In genomic region chr1:54452116-54452515, GRCm38 (mm10) we compare ENCODE assay signal across 31 mouse cellular contexts.
"Had no signal": no experiment of that assay in that cellular context is flagged by ENCODE, and none has a peak within 500 bp of the region (broad histone marks: within the 10 kb centered on the region; RNA-seq: fewer than 3 reads in every experiment).

No protein-coding gene starts in this region.

- H3K27ac ChIP-seq: heart, embryonic 10.5 days; heart, embryonic 13.5 days; heart, embryonic 15.5 days; hindbrain, embryonic 10.5 days; hindbrain, embryonic 12.5 days; hindbrain, embryonic 13.5 days; hindbrain, embryonic 14.5 days; hindbrain, embryonic 15.5 days; hindbrain, postnatal 0 days; intestine, embryonic 15.5 days; kidney, embryonic 15.5 days; kidney, postnatal 0 days; layer of hippocampus, adult 2 months had no signal

- H3K4me1 ChIP-seq: heart, embryonic 12.5 days; heart, embryonic 15.5 days; hindbrain, embryonic 10.5 days; hindbrain, embryonic 12.5 days; hindbrain, embryonic 13.5 days; hindbrain, embryonic 15.5 days; intestine, embryonic 15.5 days; kidney, embryonic 15.5 days had no signal

- H3K4me3 ChIP-seq: heart, embryonic 10.5 days; heart, embryonic 12.5 days; heart, embryonic 13.5 days; heart, embryonic 15.5 days; hindbrain, embryonic 10.5 days; hindbrain, embryonic 12.5 days; hindbrain, embryonic 13.5 days; hindbrain, embryonic 15.5 days; intestine, embryonic 15.5 days; kidney, embryonic 15.5 days; layer of hippocampus, adult 2 months had no signal

- H3K9me3 ChIP-seq: heart, embryonic 10.5 days; heart, embryonic 12.5 days; heart, embryonic 13.5 days; heart, embryonic 15.5 days; hindbrain, embryonic 10.5 days; hindbrain, embryonic 12.5 days; hindbrain, embryonic 13.5 days; hindbrain, embryonic 15.5 days; intestine, embryonic 15.5 days; kidney, embryonic 15.5 days had no signal

- H3K4me2 ChIP-seq: heart, embryonic 11.5 days; heart, embryonic 12.5 days; heart, embryonic 13.5 days; heart, embryonic 15.5 days; hindbrain, embryonic 12.5 days; hindbrain, embryonic 13.5 days; hindbrain, embryonic 14.5 days; hindbrain, embryonic 15.5 days; intestine, embryonic 15.5 days; kidney, embryonic 15.5 days had no signal

- H3K36me3 ChIP-seq: heart, embryonic 10.5 days; heart, embryonic 12.5 days; heart, embryonic 13.5 days; heart, embryonic 15.5 days; hindbrain, embryonic 10.5 days; hindbrain, embryonic 12.5 days; hindbrain, embryonic 13.5 days; hindbrain, embryonic 15.5 days; intestine, embryonic 15.5 days; kidney, embryonic 15.5 days had no signal

- H3K27me3 ChIP-seq: heart, embryonic 12.5 days; heart, embryonic 15.5 days; hindbrain, embryonic 12.5 days; hindbrain, embryonic 13.5 days; hindbrain, embryonic 15.5 days; intestine, embryonic 15.5 days; kidney, embryonic 15.5 days had no signal

- H3K9ac ChIP-seq: heart, embryonic 12.5 days; heart, embryonic 13.5 days; heart, embryonic 15.5 days; hindbrain, embryonic 12.5 days; hindbrain, embryonic 13.5 days; hindbrain, embryonic 14.5 days; hindbrain, embryonic 15.5 days; intestine, embryonic 15.5 days; kidney, embryonic 15.5 days had no signal

- DNase-seq: heart, postnatal 10 days; heart, postnatal 14 days; heart, postnatal 36 days; heart, postnatal 4 days; kidney, adult 11 months; kidney, adult 18-20 months; kidney, adult 2 months; kidney, adult 8-10 months; kidney, adult 9 months; kidney, postnatal 10 days; kidney, postnatal 14 days; kidney, postnatal 25 days; kidney, postnatal 36 days; kidney, postnatal 4 days; layer of hippocampus, adult 9-11 months; layer of hippocampus, postnatal 36 days had no signal
